Mouse (Mus musculus) frontal cortex, postnatal 25 days (tissue): ENCODE measurements around the gene Ntm.

ENCODE experiments used
- DNase-seq, 2 experiments: peaks; one replicate each; pipeline ENCODE4 v3.0.0; 2022; ENCODE audit warnings: low spot score in 2 of 2

The Ntm gene

DNA sequence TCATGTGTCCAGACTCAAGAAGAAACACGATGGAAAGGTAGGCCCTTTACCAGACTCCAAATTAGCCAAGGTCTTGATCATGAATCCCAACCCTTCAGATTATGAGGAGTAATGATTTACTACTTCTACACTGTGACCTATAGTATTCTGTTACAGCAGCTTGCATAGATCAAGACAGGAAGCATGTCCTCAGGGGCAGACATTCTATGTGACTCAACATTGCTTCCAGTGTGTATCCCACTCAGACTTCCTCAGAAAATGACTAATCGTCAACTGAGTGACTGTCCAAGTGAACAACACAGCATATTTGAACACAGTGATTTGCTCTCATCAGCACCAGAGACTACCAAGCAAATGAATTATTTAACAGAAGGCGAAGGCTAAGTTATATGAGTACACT lies 632.5 kb downstream of the Ntm start:
- DNase-seq = no peak

DNA sequence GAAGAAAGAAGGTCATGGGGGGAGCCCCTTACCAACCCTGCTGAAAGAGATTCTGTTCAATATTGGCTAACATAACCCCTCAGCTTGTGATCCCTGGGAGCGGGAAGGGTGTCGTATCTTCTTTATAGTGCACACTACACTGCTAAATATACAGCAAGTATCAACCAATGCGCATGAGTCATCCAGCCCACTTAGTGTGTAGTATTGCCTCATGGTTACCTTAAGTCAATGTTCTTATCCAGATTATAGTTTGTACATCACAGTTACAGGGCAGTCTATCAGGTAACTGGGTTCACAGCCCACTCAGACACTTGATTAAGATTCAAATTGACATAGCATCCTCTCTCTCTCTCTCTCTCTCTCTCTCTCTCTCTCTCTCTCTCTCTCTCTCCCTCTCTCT lies 636.7 kb downstream of the Ntm start:
- no peak for DNase-seq

- no peak for DNase-seq
Measured at GRCm38 (mm10) chr9:29325137-29325536, 637.8 kb downstream of the Ntm start.

- DNase-seq = no peak
Measured at GRCm38 (mm10) chr9:29319197-29319596, 643.7 kb downstream of the Ntm start.

DNA sequence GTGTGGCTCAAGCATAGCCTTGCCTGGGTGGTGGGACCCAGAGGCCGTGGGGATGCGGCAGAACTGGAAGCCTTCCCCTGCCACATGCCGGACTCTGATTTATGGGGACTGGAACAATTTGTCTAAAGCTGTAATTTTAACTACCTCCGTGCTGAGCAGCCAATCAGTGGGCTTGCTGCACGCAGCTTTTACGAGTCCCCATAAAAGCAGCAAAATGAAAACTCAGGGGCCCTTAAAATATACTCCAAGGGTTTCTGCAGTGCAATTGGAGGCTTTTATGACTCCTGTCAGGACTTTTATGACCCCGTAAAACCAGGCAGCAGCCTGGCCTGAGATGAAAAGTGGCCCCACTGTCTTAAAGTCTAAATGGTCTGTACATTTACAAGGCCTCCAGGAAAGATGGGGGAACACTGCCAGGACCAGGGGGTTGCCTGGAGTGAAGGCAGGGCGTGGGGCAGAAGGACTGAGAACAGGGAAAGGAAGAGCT lies 644.2 kb downstream of the Ntm start:
- no peak for DNase-seq

DNA sequence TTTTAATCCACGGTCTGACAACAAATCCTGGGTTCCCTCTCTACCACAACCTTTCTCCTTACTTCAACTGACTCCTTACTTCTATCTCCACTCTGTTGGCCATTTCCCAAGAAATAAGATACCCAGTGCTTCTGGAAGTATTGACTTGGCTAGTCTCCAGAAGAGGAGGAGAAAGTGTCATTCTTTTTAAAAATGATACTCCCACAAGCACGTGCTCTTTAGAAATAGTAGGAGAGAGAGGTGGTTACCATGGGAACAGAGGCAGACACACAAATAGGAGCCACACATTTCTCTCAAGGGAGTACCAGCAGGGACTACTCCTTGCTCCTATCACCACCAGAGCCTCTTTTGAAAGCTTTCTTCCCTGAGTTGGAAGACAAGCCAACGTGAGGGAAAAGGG lies 645.3 kb downstream of the Ntm start:
- no peak for DNase-seq

DNA sequence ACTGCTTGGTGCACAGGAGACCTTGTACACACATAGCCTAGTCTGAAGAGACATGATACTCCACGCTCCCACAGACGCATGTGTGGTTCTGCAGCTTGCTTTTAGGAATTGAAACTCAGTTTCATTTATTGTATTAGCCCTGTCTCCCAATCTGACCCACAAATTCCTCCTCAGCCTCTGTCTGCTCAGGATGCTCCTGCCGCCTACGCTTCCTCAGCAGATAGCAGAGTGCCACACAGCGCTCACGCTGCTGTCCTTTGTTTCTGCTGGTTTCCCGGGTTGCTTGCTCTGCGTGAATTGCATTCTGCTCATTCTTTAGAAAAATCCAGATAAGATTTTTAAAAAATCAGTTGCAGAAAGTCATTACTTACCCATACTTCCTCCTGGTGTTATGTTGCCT lies 647.1 kb downstream of the Ntm start:
- DNase-seq = no peak

DNA sequence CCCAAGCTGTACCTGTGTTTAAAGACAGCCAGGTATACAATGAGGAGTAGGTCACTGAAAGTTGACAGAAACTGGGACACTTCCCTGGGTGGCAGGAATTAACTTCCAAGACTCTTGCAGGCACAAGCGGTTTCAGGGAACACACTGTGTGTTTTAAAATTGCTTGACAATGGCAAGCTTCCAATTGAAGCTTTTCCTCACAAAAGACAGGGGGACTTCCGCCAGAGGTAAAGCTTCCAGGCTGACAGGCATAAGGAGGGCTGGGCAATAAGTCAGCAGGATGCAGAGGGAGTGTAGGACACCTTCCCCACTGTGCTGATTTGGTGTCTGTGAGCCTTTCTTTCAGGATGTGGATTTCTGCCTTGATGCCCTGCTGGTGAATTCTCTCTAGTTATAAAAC lies 656.0 kb downstream of the Ntm start:
- no peak for DNase-seq

GRCm38 (mm10) chr9:29298340-29298739 lies 664.6 kb downstream of the Ntm start:
- DNase-seq = no peak

DNA sequence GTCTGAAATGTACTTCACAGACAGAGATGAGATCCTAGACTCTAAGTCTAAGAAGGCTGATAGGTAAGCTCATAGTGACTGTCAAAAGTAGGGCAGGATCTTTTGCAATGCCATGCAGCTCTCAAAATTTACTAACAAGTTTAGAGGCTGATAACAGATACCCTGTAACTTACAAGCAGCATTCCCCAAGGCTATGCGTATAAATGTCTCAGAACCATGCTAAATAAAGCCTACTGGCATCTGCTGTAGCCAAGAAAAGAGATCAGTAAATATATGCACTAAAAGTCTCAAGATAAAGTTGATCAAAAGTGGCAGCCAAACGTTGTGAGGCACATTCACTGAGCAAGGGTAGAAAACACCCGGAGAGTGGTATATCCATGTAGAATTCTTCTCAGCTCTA lies 666.2 kb downstream of the Ntm start:
- no peak for DNase-seq

DNA sequence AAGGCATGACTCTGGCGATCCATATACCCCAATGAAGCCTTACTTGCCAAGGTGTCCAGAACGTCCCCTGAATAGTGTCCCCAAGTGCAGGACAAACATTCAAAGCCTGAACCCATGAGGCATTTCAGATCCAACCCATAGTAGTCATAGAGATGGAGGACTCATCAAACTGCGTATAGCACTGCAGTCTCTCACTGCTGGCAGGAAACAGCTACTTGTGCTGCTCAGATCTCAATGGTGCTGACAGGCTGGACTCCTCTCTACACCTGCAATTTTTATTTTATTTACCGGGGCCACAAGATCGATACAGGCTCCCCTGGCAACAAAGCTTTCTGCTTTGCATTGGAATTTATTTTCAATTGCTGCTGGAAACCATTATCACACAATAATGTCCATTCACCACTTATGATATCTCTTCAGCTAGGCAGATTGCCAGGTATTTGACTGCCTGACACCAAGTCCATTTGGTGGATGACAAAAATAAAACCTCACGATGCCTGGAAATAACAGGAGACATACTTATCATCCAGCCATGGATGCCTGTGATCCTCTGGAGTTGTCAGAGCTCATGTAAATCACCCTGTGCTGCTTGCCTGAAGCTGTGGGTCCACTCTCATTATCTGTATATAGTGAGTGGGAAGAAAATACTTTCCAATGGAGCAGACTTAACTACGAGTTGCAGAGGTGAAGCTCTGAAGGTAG lies 674.8 kb downstream of the Ntm start:
- no peak for DNase-seq

GRCm38 (mm10) chr9:29285144-29285543 lies 677.8 kb downstream of the Ntm start:
- no peak for DNase-seq

DNA sequence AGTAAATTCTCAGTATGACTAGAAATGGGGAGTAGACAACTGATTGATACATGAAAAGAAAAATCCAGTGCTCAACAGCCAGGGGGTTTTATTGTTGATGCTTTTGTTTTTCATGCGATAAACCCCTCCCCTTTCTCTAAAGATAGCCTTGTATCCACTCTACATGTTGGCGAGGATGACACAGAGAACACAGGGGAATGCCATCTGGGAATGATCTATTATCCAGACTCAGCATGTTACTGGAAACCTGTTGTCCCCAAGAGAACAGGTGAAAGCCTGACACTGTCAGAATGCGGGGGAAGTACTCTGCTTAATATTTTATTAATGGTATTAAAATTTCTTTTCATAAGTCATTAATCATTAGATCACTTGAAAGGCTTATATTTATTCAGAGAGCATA lies 690.1 kb downstream of the Ntm start:
- DNase-seq = no peak

- no peak for DNase-seq
Measured at GRCm38 (mm10) chr9:29269988-29270387, 693.0 kb downstream of the Ntm start.

DNA sequence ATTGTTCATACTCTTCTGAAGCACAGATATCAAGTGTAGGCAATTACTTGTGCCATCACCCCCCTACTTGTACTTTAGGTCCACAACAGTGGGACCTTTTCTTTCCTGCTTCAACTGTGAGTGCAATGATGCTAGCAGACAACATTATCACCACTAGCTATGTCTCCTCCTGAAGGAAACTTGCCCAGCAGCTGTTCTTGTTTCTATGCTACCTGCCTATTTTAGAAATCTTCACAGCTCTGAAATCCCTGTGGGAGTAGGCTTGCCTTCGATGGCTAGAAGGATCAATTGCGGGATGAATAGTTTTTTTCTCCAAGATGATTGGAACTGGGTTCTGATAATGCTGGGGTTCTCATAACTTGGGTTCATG lies 693.7 kb downstream of the Ntm start:
- no peak for DNase-seq

DNA sequence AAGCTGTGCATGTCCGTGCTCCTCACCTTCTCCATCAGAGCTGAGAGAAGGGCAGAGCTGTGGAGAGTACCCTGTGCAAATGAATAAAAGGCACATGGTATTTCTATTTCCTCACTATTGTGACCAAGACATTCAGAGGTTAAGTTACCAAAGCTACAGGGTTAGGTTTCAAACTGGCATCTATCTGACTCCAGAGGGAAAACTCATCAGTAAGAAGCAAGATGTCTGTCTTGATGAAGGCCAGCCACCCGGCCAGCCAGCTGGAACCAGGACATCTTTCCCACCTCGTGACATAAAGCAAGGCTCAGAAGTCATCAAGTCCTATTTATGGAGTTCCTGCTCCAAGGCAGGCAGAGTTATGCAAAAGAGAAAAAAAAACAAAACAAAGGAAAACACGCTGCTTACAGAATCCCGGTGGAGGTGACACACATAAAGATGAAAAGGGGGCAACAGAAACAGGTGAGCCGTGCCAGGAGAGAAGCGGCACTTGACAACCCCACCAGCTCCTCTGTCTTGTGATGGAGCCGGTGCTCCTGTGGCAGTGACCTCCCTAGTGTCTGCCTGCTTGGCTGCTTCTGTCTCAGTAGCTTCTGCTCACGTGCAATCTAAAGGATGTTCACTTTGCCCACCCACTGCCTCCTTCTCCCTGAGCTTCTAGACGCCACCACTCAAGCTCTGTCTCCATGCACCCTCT lies 694.2 kb downstream of the Ntm start:
- no peak for DNase-seq

- no peak for DNase-seq
Measured at GRCm38 (mm10) chr9:29267663-29268062, 695.3 kb downstream of the Ntm start.

DNA sequence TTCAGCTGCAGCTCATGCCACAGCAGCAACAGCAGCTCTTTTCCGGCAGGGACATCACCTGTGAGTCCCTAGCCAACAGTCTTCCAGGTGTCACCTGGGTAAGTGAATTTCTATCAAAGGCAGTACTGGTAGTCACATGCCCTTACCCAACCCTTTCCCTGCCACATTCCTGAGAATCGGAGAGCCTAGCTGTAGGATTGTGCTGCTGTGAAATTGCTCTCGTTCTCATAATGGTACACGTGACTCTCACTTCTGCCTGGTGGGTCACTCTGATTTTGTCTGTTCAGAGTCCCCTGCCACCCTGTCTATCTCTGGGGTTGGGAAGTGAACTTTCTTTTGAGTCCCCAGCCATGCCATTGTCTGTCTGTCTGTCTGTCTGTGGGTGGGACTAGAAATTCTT lies 697.8 kb downstream of the Ntm start:
- DNase-seq = no peak

DNA sequence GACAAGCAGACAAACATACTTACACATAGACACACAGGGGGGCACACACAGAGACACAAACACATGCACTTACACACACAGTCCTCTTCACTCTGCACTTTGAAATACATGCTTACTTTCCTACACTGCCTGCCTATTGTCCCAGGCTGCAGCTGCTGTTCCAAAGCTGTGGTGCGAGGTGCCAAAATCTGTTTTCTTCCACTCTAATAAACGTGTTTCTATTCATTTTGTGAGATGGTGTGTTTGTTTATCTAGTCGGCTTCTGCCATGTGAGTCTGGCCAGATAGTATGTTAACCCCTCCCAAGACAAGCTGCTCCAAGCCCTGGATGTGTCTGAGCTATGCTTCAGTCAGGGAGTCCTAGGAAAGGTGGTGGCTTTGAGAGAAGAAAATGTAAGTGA lies 700.1 kb downstream of the Ntm start:
- no peak for DNase-seq

DNA sequence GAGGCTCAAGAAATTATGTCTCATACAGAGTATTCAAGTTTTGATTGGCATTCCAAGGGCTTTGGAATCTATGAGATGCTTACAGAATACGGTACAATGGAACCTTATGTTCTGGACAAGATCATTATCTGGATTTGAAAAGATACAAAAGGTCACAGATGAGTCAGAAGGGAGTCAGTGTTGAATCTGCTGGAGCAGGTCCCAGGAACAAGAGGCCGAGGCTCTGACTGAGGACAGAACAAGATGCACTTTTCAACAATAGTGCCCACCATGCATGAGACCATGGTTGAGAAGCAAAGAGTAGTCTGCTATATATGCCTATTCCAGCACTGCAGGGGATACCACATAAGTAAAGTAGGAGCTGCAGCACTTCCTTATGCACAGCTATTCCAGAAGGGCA lies 710.1 kb downstream of the Ntm start:
- DNase-seq = no peak

- DNase-seq = no peak
Measured at GRCm38 (mm10) chr9:29250813-29251212, 712.1 kb downstream of the Ntm start.

DNA sequence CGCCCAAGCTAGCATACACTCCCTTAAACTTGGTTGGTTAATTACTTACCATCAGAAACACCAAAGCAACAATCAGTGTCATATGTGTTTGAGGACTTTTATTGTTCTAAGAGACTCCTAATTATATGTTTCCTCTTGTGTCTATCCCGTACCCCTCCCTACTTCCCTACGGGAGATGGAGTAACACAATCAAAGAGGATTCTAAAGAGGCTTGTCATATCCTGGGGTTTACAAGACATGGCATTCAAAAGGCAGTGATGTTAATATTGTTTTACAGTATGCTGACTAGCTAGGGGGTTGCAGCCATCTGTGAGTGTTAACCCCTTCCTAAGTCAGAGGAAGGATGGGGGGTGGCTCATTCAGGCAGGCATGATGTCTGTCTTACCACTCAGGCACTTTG lies 715.1 kb downstream of the Ntm start:
- DNase-seq = no peak

GRCm38 (mm10) chr9:29244006-29244405 lies 718.9 kb downstream of the Ntm start:
- no peak for DNase-seq
